Mouse (Mus musculus) T-cell, adult 2 months (primary cell): ENCODE data around the gene Ubl3.

Source experiments
- DNase-seq: peaks from one replicate; pipeline ENCODE4 v3.0.0; 2022; ENCODE audit warnings: low spot score

The Ubl3 gene

GRCm38 (mm10) chr5:148526631-148527030, 26.0 kb downstream of the Ubl3 start:
- DNase-seq, result no peak

GRCm38 (mm10) chr5:148523202-148523971, 29.2 kb downstream of the Ubl3 start:
- no peak for DNase-seq

- no peak for DNase-seq
Measured at GRCm38 (mm10) chr5:148522378-148522777, 30.2 kb downstream of the Ubl3 start.

GRCm38 (mm10) chr5:148517445-148517844, 35.1 kb downstream of the Ubl3 start:
- DNase-seq, result no peak

- DNase-seq, result no peak
Measured at GRCm38 (mm10) chr5:148512042-148512640, 40.4 kb downstream of the Ubl3 start.

GRCm38 (mm10) chr5:148510265-148510664, 42.3 kb downstream of the Ubl3 start:
- no peak for DNase-seq

- DNase-seq, result peak; percentile 38
Measured at GRCm38 (mm10) chr5:148509731-148510130, 42.9 kb downstream of the Ubl3 start.

- DNase-seq, result no peak
Measured at GRCm38 (mm10) chr5:148508901-148509604, 43.5 kb downstream of the Ubl3 start.

- no peak for DNase-seq
Measured at GRCm38 (mm10) chr5:148505381-148505780, 47.2 kb downstream of the Ubl3 start.

- DNase-seq, result no peak
Measured at GRCm38 (mm10) chr5:148502237-148502636, 50.4 kb downstream of the Ubl3 start.

GRCm38 (mm10) chr5:148501228-148501957, 51.2 kb downstream of the Ubl3 start:
- peak; percentile 48 for DNase-seq

GRCm38 (mm10) chr5:148500516-148500915, 52.1 kb downstream of the Ubl3 start:
- DNase-seq, result no peak

- DNase-seq, result no peak
Measured at GRCm38 (mm10) chr5:148499616-148500015, 53.0 kb downstream of the Ubl3 start.

GRCm38 (mm10) chr5:148495991-148496390, 56.6 kb downstream of the Ubl3 start:
- DNase-seq, result no peak

GRCm38 (mm10) chr5:148495173-148495572, 57.4 kb downstream of the Ubl3 start:
- peak; percentile 79 for DNase-seq

- no peak for DNase-seq
Measured at GRCm38 (mm10) chr5:148494249-148494648, 58.3 kb downstream of the Ubl3 start.

GRCm38 (mm10) chr5:148493025-148493424, 59.6 kb downstream of the Ubl3 start:
- DNase-seq, result no peak

- no peak for DNase-seq
Measured at GRCm38 (mm10) chr5:148490391-148490790, 62.2 kb downstream of the Ubl3 start.

GRCm38 (mm10) chr5:148489724-148490193, 62.8 kb downstream of the Ubl3 start:
- no peak for DNase-seq

GRCm38 (mm10) chr5:148488891-148489723, 63.5 kb downstream of the Ubl3 start:
- peak; percentile 77 for DNase-seq

GRCm38 (mm10) chr5:148486202-148486601, 66.4 kb downstream of the Ubl3 start:
- DNase-seq, result no peak
